Mouse (Mus musculus) spleen, adult 18-20 months (tissue): ENCODE data around the gene Zfp711.

ENCODE experiments used
- DNase-seq, 2 experiments: peaks; one replicate each; pipeline ENCODE4 v3.0.0; 2022; ENCODE audit warnings: mixed read lengths in 2 of 2

The Zfp711 gene

DNA sequence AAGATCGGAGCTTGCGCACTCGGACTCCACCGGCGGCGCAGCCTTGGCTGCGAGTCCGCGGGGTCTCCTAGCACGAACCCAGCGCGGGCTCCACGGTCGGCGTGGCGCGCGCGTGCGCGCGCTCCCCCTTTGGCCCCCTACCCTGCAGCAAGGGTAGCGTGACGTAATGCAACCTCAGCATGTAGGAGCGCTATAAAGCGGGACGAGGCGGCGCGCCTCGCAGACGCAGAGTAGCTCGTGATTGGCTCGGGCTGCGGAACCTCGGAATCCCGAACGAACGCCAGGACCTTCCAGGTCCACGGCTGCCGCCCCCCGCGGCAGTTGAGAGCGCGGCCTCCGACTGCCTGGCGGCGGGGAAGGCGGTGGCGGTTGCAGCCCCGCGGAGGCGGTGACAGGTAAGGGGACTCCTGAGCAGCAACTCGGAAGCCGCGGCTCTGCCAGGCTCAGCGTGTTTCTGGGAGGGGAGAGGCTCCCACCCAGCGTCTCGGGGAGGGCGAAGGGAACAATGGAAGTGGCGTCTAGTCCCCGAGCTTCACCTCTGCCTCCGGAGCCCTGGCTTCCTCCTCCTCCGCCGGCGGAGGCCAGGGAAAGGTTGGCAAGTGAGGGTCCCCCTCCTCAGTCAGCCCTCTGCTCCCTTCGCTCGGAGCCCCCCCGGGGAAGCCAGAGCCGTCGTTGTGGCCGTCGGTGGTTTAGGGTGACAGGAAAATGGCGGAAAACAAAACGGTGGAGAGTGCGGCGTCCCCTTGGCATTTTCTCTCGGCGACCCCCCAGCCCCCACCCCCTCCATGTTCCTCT, at the start of gene Zfp711:
Zfp711 (plus strand) TSS at position 16 of the 795 bp plus-strand sequence.
- peak in 1 of 2 experiments; percentile 4 for DNase-seq

DNA sequence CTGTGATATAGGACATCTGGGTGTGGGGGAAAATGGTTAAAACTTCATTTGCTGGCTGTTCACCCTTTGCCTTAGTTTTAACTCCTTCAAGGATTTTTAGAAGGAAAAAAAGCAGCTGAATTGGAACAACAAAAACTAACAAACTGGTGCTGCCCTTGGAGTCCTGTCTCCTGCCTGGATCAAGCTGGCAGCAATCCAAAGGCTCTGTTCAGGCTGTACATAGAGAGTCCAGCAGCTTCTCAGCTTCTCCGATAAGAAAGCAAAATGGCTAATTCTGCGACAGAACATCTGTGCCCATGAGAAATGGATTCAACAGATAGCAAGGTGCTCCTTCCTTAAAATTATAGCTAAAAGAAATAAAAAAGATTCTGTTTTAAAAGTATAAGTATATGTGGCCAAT, 32.6 kb upstream of the Zfp711 start:
- DNase-seq = no peak

GRCm38 (mm10) chrX:112601306-112602120, 1.2 kb downstream of the Zfp711 start:
- no peak for DNase-seq

DNA sequence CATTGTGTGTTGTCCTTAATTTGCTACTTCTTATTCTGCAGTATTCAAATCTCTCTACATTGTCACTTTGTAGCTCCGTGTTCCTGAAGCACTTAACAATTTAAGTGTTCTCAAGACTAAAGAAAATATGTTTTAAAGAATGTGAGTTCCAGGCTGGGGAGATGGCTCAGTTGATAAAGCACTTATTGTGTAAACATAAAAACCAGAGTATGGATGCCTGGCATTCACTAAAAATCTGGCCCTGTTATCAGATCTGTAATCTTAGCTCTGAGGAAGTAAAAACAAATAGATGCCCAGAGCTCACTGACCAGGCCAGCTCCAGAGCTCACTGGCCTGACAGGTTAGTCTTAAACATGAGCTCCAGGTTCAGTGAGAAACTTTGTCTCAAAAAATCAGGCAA, 75.2 kb downstream of the Zfp711 start:
- DNase-seq = no peak

DNA sequence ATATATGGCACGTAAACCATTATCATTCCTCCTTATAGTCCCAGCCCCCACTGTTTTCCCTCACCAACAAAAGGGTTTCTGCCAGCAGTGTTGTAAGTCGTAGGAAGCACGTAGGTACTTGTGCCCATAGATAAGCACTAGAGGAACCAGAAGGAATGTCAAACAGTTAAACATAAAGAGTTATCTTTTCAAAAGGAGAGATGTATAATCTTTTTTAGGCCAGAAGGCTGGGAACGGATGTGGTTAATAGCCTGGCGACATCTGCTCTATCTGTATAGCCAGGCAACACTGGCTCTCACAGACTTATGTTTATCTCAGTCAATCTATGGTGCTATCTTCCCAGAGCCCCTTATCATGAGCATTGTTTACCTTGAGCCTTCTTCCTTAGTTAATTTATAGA, 80.3 kb downstream of the Zfp711 start:
- no peak for DNase-seq
